ENCODE assay signal across 10 mouse cellular contexts in the genomic region with DNA sequence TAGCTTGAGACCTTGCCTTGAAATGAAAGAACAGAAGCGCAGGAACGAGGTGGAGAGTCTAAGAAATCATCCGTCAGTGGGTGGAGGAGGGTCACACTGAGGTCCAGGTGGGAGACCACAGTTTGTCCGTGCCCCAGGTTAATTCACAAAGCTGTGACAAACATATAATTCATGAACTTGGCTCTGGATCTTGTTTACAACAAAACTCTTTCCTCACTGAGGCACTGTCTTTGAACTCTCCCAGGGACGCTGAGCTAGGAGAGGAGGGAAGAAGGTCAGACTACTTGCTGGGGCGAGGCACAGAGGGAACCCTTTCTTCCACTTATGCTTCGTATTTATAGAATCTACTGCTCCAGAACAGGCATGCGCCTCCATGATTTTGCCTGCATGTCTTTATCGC.
DNase-seq lines count a peak whose midpoint lies in the region; ATAC-seq lines count a peak whose summit lies in the region.
"Had no signal": no experiment of that assay in that cellular context is flagged by ENCODE, and none has a peak within 500 bp of the region (broad histone marks: within the 10 kb centered on the region; RNA-seq: fewer than 3 reads in every experiment).

No protein-coding gene starts in this region.

- H3K9ac ChIP-seq in hindbrain, embryonic 16.5 days (ENCODE audit: low read depth, low read length) = no peak overlapping the region
- H3K9ac ChIP-seq in midbrain, embryonic 15.5 days = no peak overlapping the region
- H3K9ac ChIP-seq in stomach, embryonic 16.5 days (ENCODE audit: low read length) = no peak overlapping the region
- H3K9ac ChIP-seq: liver, embryonic 15.5 days had no signal

- no peaks in the 10 kb centered on the region for H3K9me3 ChIP-seq in hindbrain, embryonic 10.5 days
- H3K9me3 ChIP-seq in hindbrain, embryonic 16.5 days (ENCODE audit: control insufficient read depth, low read length) = no peaks in the 10 kb centered on the region
- H3K9me3 ChIP-seq in midbrain, embryonic 15.5 days = no peaks in the 10 kb centered on the region
- no peaks in the 10 kb centered on the region for H3K9me3 ChIP-seq in midbrain, embryonic 10.5 days (replicated peaks)
- H3K9me3 ChIP-seq in stomach, embryonic 16.5 days (replicated peaks; ENCODE audit: control insufficient read depth, low read length) = no peaks in the 10 kb centered on the region
- H3K9me3 ChIP-seq: liver, embryonic 15.5 days had no signal

- H3K27ac ChIP-seq in hindbrain, embryonic 10.5 days = peak overlapping the region; percentile 63; the same call in 1 of the 2 replicates
- H3K27ac ChIP-seq in hindbrain, embryonic 16.5 days (ENCODE audit: low read depth, low read length) = no peak overlapping the region; the same call in 1 of the 2 replicates
- peak overlapping the region; percentile 6; the same call in 1 of the 2 replicates for H3K27ac ChIP-seq in midbrain, embryonic 15.5 days
- no peak overlapping the region; the same call in 1 of the 2 replicates for H3K27ac ChIP-seq in midbrain, embryonic 10.5 days (replicated peaks)
- peak overlapping the region; percentile 54; the same call in 1 of the 2 replicates for H3K27ac ChIP-seq in stomach, embryonic 16.5 days (ENCODE audit: low read length)
- H3K27ac ChIP-seq: liver, embryonic 15.5 days had no signal

- 85% methylated on average over 9 of the region's 9 CpGs for WGBS in hindbrain, embryonic 10.5 days
- WGBS in hindbrain, embryonic 16.5 days = 78% methylated on average over 9 of the region's 9 CpGs
- WGBS in midbrain, embryonic 15.5 days = 81% methylated on average over 9 of the region's 9 CpGs
- 89% methylated on average over 9 of the region's 9 CpGs for WGBS in midbrain, embryonic 10.5 days
- 61% methylated on average over 9 of the region's 9 CpGs for WGBS in stomach, embryonic 16.5 days

- no peak for ATAC-seq in hindbrain, embryonic 16.5 days
- ATAC-seq in midbrain, embryonic 15.5 days (replicated peaks) = no peak
- ATAC-seq in stomach, embryonic 16.5 days (ENCODE audit: insufficient read depth, low FRiP score) = no peak

- DNase-seq in adrenal gland, adult (ENCODE audit: inconsistent age in 2 of 2, low spot score in 1 of 2) = peak; percentile 46 to 85
- DNase-seq in adrenal gland, postnatal 4 days (ENCODE audit: low spot score in 2 of 2) = no peak
- DNase-seq in hindbrain, embryonic 10.5 days (ENCODE audit: low spot score) = no peak
- no peak for DNase-seq in midbrain, embryonic 10.5 days (ENCODE audit: low spot score)
- DNase-seq in frontal cortex, adult 2 months (ENCODE audit: extremely low spot score in 1 of 2, low spot score in 1 of 2) = no peak
- DNase-seq: thymus, postnatal 4 days had no signal

- H3K4me2 ChIP-seq in hindbrain, embryonic 16.5 days (ENCODE audit: low read length) = no peak overlapping the region
- no peak overlapping the region for H3K4me2 ChIP-seq in midbrain, embryonic 15.5 days
- H3K4me2 ChIP-seq in stomach, embryonic 16.5 days (ENCODE audit: low read depth, low read length) = no peak overlapping the region
- H3K4me2 ChIP-seq: liver, embryonic 15.5 days had no signal

- H3K4me3 ChIP-seq in hindbrain, embryonic 10.5 days = no peak overlapping the region
- H3K4me3 ChIP-seq in hindbrain, embryonic 16.5 days (ENCODE audit: low read length) = no peak overlapping the region
- no peak overlapping the region for H3K4me3 ChIP-seq in midbrain, embryonic 15.5 days
- no peak overlapping the region for H3K4me3 ChIP-seq in midbrain, embryonic 10.5 days
- H3K4me3 ChIP-seq in stomach, embryonic 16.5 days (replicated peaks; ENCODE audit: low read length) = no peak overlapping the region
- H3K4me3 ChIP-seq: liver, embryonic 15.5 days had no signal

- no peaks in the 10 kb centered on the region for H3K27me3 ChIP-seq in hindbrain, embryonic 10.5 days (ENCODE audit: insufficient read depth, poor library complexity, severe bottlenecking)
- no peaks in the 10 kb centered on the region for H3K27me3 ChIP-seq in hindbrain, embryonic 16.5 days (replicated peaks; ENCODE audit: control insufficient read depth, insufficient read depth, low read length)
- no peaks in the 10 kb centered on the region for H3K27me3 ChIP-seq in midbrain, embryonic 15.5 days (replicated peaks)
- no peaks in the 10 kb centered on the region for H3K27me3 ChIP-seq in midbrain, embryonic 10.5 days (ENCODE audit: low read depth, poor library complexity, severe bottlenecking)
- no peaks in the 10 kb centered on the region for H3K27me3 ChIP-seq in stomach, embryonic 16.5 days (ENCODE audit: control insufficient read depth, insufficient read depth, low read length)
- H3K27me3 ChIP-seq: liver, embryonic 15.5 days had no signal

- H3K36me3 ChIP-seq in hindbrain, embryonic 10.5 days = no peaks in the 10 kb centered on the region
- H3K36me3 ChIP-seq in hindbrain, embryonic 16.5 days (ENCODE audit: control insufficient read depth, insufficient read depth, low read length) = no peaks in the 10 kb centered on the region
- no peaks in the 10 kb centered on the region for H3K36me3 ChIP-seq in midbrain, embryonic 15.5 days (replicated peaks)
- H3K36me3 ChIP-seq in midbrain, embryonic 10.5 days = no peaks in the 10 kb centered on the region
- H3K36me3 ChIP-seq in stomach, embryonic 16.5 days (ENCODE audit: control insufficient read depth, insufficient read depth, low read length) = no peaks in the 10 kb centered on the region
- H3K36me3 ChIP-seq: liver, embryonic 15.5 days had no signal

- H3K4me1 ChIP-seq in hindbrain, embryonic 10.5 days (replicated peaks) = peaks cover 74% of the 10 kb centered on the region
- H3K4me1 ChIP-seq in hindbrain, embryonic 16.5 days (ENCODE audit: control insufficient read depth, insufficient read depth, low read depth, low read length) = peaks cover 39% of the 10 kb centered on the region
- H3K4me1 ChIP-seq in midbrain, embryonic 15.5 days = peaks cover 56% of the 10 kb centered on the region
- peaks cover 63% of the 10 kb centered on the region for H3K4me1 ChIP-seq in midbrain, embryonic 10.5 days
- H3K4me1 ChIP-seq in stomach, embryonic 16.5 days (ENCODE audit: control insufficient read depth, insufficient read depth, low read length) = peaks cover 14% of the 10 kb centered on the region
- H3K4me1 ChIP-seq: liver, embryonic 15.5 days had no signal

Comparison
In these comparisons a context has a peak if more than half of its experiments do, and no peak if none do; other contexts are left out.
1. DNase-seq: peak in adrenal gland, adult (2 of 2); none in adrenal gland, postnatal 4 days (0 of 2), hindbrain, embryonic 10.5 days (single experiment), midbrain, embryonic 10.5 days (single experiment) and frontal cortex, adult 2 months (0 of 2).
2. H3K27ac ChIP-seq: peak in hindbrain, embryonic 10.5 days (single experiment), midbrain, embryonic 15.5 days (single experiment) and stomach, embryonic 16.5 days (single experiment); none in hindbrain, embryonic 16.5 days (single experiment) and midbrain, embryonic 10.5 days (single experiment).